Mouse (Mus musculus) kidney, postnatal 4 days (tissue): ENCODE data around the gene Ddc.

Experiments
- DNase-seq, 2 experiments: peaks; one replicate each; pipeline ENCODE4 v3.0.0; 2021; ENCODE audit warnings: mixed read lengths in 2 of 2

The Ddc gene

GRCm38 (mm10) chr11:11875230-11875629, 22.7 kb downstream of the Ddc start:
- no peak for DNase-seq

- peak; percentile 53 to 65 for DNase-seq
These were observed 24.7 kb downstream of the Ddc start for GRCm38 (mm10) chr11:11873023-11873908.

- no peak for DNase-seq
These were observed 25.7 kb downstream of the Ddc start for GRCm38 (mm10) chr11:11872140-11872795.

GRCm38 (mm10) chr11:11871197-11871813, 26.6 kb downstream of the Ddc start:
- DNase-seq, result peak in 1 of 2 experiments; percentile 37

GRCm38 (mm10) chr11:11867971-11868481, 29.9 kb downstream of the Ddc start:
- no peak for DNase-seq

GRCm38 (mm10) chr11:11866696-11867095, 31.2 kb downstream of the Ddc start:
- no peak for DNase-seq

- DNase-seq, result no peak
These were observed 32.8 kb downstream of the Ddc start for GRCm38 (mm10) chr11:11865128-11865527.

- DNase-seq, result no peak
These were observed 33.4 kb downstream of the Ddc start for GRCm38 (mm10) chr11:11864446-11865101.

- DNase-seq, result no peak
These were observed 35.4 kb downstream of the Ddc start for GRCm38 (mm10) chr11:11862502-11862901.

- no peak for DNase-seq
These were observed 41.0 kb downstream of the Ddc start for GRCm38 (mm10) chr11:11856959-11857358.

GRCm38 (mm10) chr11:11855685-11856131, 42.2 kb downstream of the Ddc start:
- peak in 1 of 2 experiments; percentile 55 for DNase-seq

GRCm38 (mm10) chr11:11855061-11855672, 42.8 kb downstream of the Ddc start:
- DNase-seq, result peak in 1 of 2 experiments; percentile 29

- DNase-seq, result no peak
These were observed 44.0 kb downstream of the Ddc start for GRCm38 (mm10) chr11:11853731-11854461.

GRCm38 (mm10) chr11:11851957-11852505, 45.9 kb downstream of the Ddc start:
- DNase-seq, result no peak

GRCm38 (mm10) chr11:11850476-11851267, 47.3 kb downstream of the Ddc start:
- DNase-seq, result no peak

- no peak for DNase-seq
These were observed 48.2 kb downstream of the Ddc start for GRCm38 (mm10) chr11:11849513-11850311.

- DNase-seq, result no peak
These were observed 49.5 kb downstream of the Ddc start for GRCm38 (mm10) chr11:11848467-11848866.

- no peak for DNase-seq
These were observed 52.9 kb downstream of the Ddc start for GRCm38 (mm10) chr11:11845044-11845443.

- peak; percentile 73 to 80 for DNase-seq
These were observed 53.5 kb downstream of the Ddc start for GRCm38 (mm10) chr11:11844367-11844971.
